Comparison of ENCODE assay signal across 19 mouse cellular contexts in genomic region chr5:41563441-41563840, GRCm38 (mm10).
"Had no signal": no experiment of that assay in that cellular context is flagged by ENCODE, and none has a peak within 500 bp of the region (broad histone marks: within the 10 kb centered on the region; RNA-seq: fewer than 3 reads in every experiment).

No protein-coding gene starts in this region.

- H3K36me3 ChIP-seq: midbrain, embryonic 10.5 days; midbrain, embryonic 12.5 days; neural tube, embryonic 13.5 days; neural tube, embryonic 15.5 days; stomach, embryonic 15.5 days had no signal

- H3K4me3 ChIP-seq: midbrain, embryonic 10.5 days; midbrain, embryonic 12.5 days; myocyte; neural tube, embryonic 13.5 days; neural tube, embryonic 15.5 days; stomach, embryonic 15.5 days had no signal

- H3K4me1 ChIP-seq: midbrain, embryonic 10.5 days; midbrain, embryonic 12.5 days; neural tube, embryonic 13.5 days; neural tube, embryonic 15.5 days; stomach, embryonic 15.5 days had no signal

- H3K9ac ChIP-seq: lung, embryonic 14.5 days; midbrain, embryonic 12.5 days; neural tube, embryonic 13.5 days; neural tube, embryonic 15.5 days; stomach, embryonic 15.5 days had no signal

- H3K4me2 ChIP-seq: lung, embryonic 14.5 days; midbrain, embryonic 12.5 days; neural tube, embryonic 13.5 days; neural tube, embryonic 15.5 days; stomach, embryonic 15.5 days had no signal

- H3K27me3 ChIP-seq: midbrain, embryonic 12.5 days; neural tube, embryonic 13.5 days; neural tube, embryonic 15.5 days; stomach, embryonic 15.5 days had no signal

- H3K9me3 ChIP-seq: midbrain, embryonic 10.5 days; midbrain, embryonic 12.5 days; neural tube, embryonic 13.5 days; neural tube, embryonic 15.5 days; stomach, embryonic 15.5 days had no signal

- H3K27ac ChIP-seq: midbrain, embryonic 10.5 days; midbrain, embryonic 12.5 days; neural tube, embryonic 13.5 days; neural tube, embryonic 15.5 days; stomach, embryonic 15.5 days; stomach, postnatal 0 days had no signal

- DNase-seq: lung, embryonic 14.5 days; lung, postnatal 10 days; lung, postnatal 4 days; midbrain, embryonic 14.5 days; retina, postnatal 1 day; right cerebral cortex, adult 18-20 months; right cerebral cortex, postnatal 25 days; right cerebral cortex, postnatal 4 days; spleen, adult 18-20 months; thymus, adult 2 months; thymus, postnatal 25 days; thymus, postnatal 4 days had no signal
